8 mouse cellular contexts compared by ENCODE assay signal in the genomic region with DNA sequence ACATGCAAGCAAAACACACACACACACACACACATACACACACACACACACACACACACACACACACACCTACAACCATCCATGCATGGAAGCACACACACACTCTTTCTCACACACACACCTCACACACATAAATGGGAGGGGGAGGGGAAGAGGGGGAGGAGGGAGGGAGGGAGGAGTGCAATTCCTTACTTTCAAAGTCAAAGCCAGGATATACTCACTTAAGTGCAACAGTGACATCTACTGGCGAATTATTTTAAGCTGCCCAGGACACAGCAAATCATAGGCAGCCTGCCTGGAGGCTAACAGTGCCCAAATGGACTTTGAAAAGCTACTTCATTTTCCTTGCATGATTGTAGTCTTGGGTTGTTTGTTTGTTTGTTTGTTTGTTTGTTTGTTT.
DNase-seq lines count a peak whose midpoint lies in the region; ATAC-seq and TF ChIP-seq lines count a peak whose summit lies in the region.

No protein-coding gene starts in this region.

- TF ChIP-seq EP300 in liver, postnatal 0 days (IDR thresholded peaks at IDR 0.05; ENCODE audit: low read depth), result no peak

- no peak overlapping the region for H3K9ac ChIP-seq in ES-E14 (ENCODE audit: insufficient read depth, low read depth, low read length, poor library complexity, severe bottlenecking)
- no peak overlapping the region for H3K9ac ChIP-seq in embryonic facial prominence, embryonic 14.5 days (ENCODE audit: low read depth, low read length)
- no peak overlapping the region for H3K9ac ChIP-seq in liver, postnatal 0 days (replicated peaks)
- H3K9ac ChIP-seq in neural tube, embryonic 15.5 days (replicated peaks), result no peak overlapping the region

- no peak overlapping the region for H3K4me3 ChIP-seq in ES-E14 (ENCODE audit: insufficient read depth in 1 of 2, low read depth in 1 of 2, low read length in 2 of 2, poor library complexity in 1 of 2, severe bottlenecking in 1 of 2)
- no peak overlapping the region for H3K4me3 ChIP-seq in embryonic facial prominence, embryonic 14.5 days (ENCODE audit: low read depth, low read length)
- no peak overlapping the region for H3K4me3 ChIP-seq in liver, postnatal 0 days (ENCODE audit: low read depth, low read length)
- no peak overlapping the region for H3K4me3 ChIP-seq in neural tube, embryonic 15.5 days (replicated peaks)

- no peak overlapping the region for H3K4me2 ChIP-seq in embryonic facial prominence, embryonic 14.5 days (ENCODE audit: low read depth, low read length)
- H3K4me2 ChIP-seq in liver, postnatal 0 days (ENCODE audit: low read depth, low read length), result no peak overlapping the region
- H3K4me2 ChIP-seq in neural tube, embryonic 15.5 days, result no peak overlapping the region

- H3K36me3 ChIP-seq in ES-E14 (ENCODE audit: control insufficient read depth, insufficient read depth, low read length, poor library complexity, severe bottlenecking), result no peaks in the 10 kb centered on the region
- H3K36me3 ChIP-seq in embryonic facial prominence, embryonic 14.5 days (ENCODE audit: control insufficient read depth, insufficient read depth, low read length), result no peaks in the 10 kb centered on the region
- no peaks in the 10 kb centered on the region for H3K36me3 ChIP-seq in liver, postnatal 0 days (replicated peaks; ENCODE audit: insufficient read depth, low read length)
- H3K36me3 ChIP-seq in neural tube, embryonic 15.5 days, result no peaks in the 10 kb centered on the region

- in situ Hi-C loops in ES-E14 (cut with MboI; ENCODE audit: low sequenced_read_pairs in 2 of 2, unreplicated experiment in 2 of 2), result loop anchor here in 1 of 2 experiments (25.0 kb wide), 1 partner anchor 644 kb away; no protein-coding TSS in a partner anchor

- peak; percentile 68 for TF ChIP-seq CTCF in liver, postnatal 0 days (IDR thresholded peaks at IDR 0.05; ENCODE audit: low read depth)

- H3K4me1 ChIP-seq in ES-E14 (ENCODE audit: control insufficient read depth in 2 of 2, insufficient read depth in 2 of 2, low read length in 2 of 2, poor library complexity in 1 of 2), result no peaks in the 10 kb centered on the region
- H3K4me1 ChIP-seq in embryonic facial prominence, embryonic 14.5 days (ENCODE audit: control insufficient read depth, insufficient read depth, low read length), result no peaks in the 10 kb centered on the region
- H3K4me1 ChIP-seq in liver, postnatal 0 days (ENCODE audit: insufficient read depth), result no peaks in the 10 kb centered on the region
- no peaks in the 10 kb centered on the region for H3K4me1 ChIP-seq in neural tube, embryonic 15.5 days

- H3K27ac ChIP-seq in ES-E14 (ENCODE audit: insufficient read depth, low read depth, low read length, poor library complexity, severe bottlenecking), result no peak overlapping the region
- no peak overlapping the region for H3K27ac ChIP-seq in embryonic facial prominence, embryonic 14.5 days (replicated peaks; ENCODE audit: low read depth, low read length)
- H3K27ac ChIP-seq in liver, postnatal 0 days (ENCODE audit: low read depth), result no peak overlapping the region
- no peak overlapping the region for H3K27ac ChIP-seq in neural tube, embryonic 15.5 days (replicated peaks)

- no peaks in the 10 kb centered on the region for H3K9me3 ChIP-seq in ES-E14 (ENCODE audit: control insufficient read depth, insufficient read depth, low read depth, low read length)
- no peaks in the 10 kb centered on the region for H3K9me3 ChIP-seq in embryonic facial prominence, embryonic 14.5 days (ENCODE audit: control insufficient read depth, low read length)
- no peaks in the 10 kb centered on the region for H3K9me3 ChIP-seq in liver, postnatal 0 days (ENCODE audit: low read length)
- H3K9me3 ChIP-seq in neural tube, embryonic 15.5 days (replicated peaks), result no peaks in the 10 kb centered on the region

- WGBS in embryonic facial prominence, embryonic 14.5 days, result 0% methylated on average over 1 of the region's 1 CpGs
- WGBS in liver, postnatal 0 days (ENCODE audit: insufficient replicate concordance), result 0% methylated on average over 1 of the region's 1 CpGs
- WGBS in neural tube, embryonic 15.5 days, result 0% methylated on average over 1 of the region's 1 CpGs

- peak; percentile 70 for ATAC-seq in embryonic facial prominence, embryonic 14.5 days (ENCODE audit: low read depth)
- peak; percentile 33; the same call in 1 of the 2 replicates for ATAC-seq in liver, postnatal 0 days
- ATAC-seq in neural tube, embryonic 15.5 days (ENCODE audit: low FRiP score), result peak; percentile 88
- ATAC-seq in monocyte, adult 5-6 weeks (replicated peaks; ENCODE audit: insufficient number of reproducible peaks, low FRiP score, low TSS enrichment, poor library complexity, severe bottlenecking), result no peak

- H3K27me3 ChIP-seq in embryonic facial prominence, embryonic 14.5 days (replicated peaks; ENCODE audit: control insufficient read depth, insufficient read depth, low read length), result no peaks in the 10 kb centered on the region
- H3K27me3 ChIP-seq in liver, postnatal 0 days (ENCODE audit: insufficient read depth, low read length), result no peaks in the 10 kb centered on the region
- no peaks in the 10 kb centered on the region for H3K27me3 ChIP-seq in neural tube, embryonic 15.5 days (replicated peaks)

- DNase-seq in ES-E14 (ENCODE audit: low read depth, low spot score), result peak; percentile 69
- DNase-seq in adrenal gland, postnatal 25 days, result peak; percentile 18
- DNase-seq in embryonic facial prominence, embryonic 14.5 days (ENCODE audit: low spot score), result peak; percentile 91
- DNase-seq in heart, postnatal 4 days, result peak; percentile 75
- DNase-seq in kidney, postnatal 4 days, result peak; percentile 66 to 78
- DNase-seq in liver, postnatal 0 days, result peak; percentile 39

TF ChIP-seq in ES-E14, 5 proteins besides CTCF, POLR2A, EP300 and RAD21:
- TF ChIP-seq ZNF384 (IDR thresholded peaks at IDR 0.05; ENCODE audit: low read depth, low read length) (no peak), HCFC1 (IDR thresholded peaks at IDR 0.05; ENCODE audit: borderline replicate concordance, insufficient read depth, low read length) (no peak), ZC3H11A (IDR thresholded peaks at IDR 0.05; ENCODE audit: borderline replicate concordance, low read depth, low read length) (0 out of 2 replicates have a peak, but pooled peaks have one; percentile 31)

Comparison
In these comparisons a context has a peak if more than half of its experiments do, and no peak if none do; other contexts are left out.
1. DNase-seq: peak in every context shown above with its lines; median percentile 91 in embryonic facial prominence, embryonic 14.5 days; 75 in heart, postnatal 4 days; 72 in kidney, postnatal 4 days; 69 in ES-E14; 39 in liver, postnatal 0 days; 18 in adrenal gland, postnatal 25 days.